Mouse (Mus musculus) cerebellum, postnatal 4 days (tissue): ENCODE measurements around the gene Ppm1h.

ENCODE experiments used
- DNase-seq, 2 experiments: peaks; one replicate each; pipeline ENCODE4 v3.0.0; 2022; ENCODE audit warnings: low spot score in 2 of 2, mixed read lengths in 1 of 2

Ppm1h gene

DNA sequence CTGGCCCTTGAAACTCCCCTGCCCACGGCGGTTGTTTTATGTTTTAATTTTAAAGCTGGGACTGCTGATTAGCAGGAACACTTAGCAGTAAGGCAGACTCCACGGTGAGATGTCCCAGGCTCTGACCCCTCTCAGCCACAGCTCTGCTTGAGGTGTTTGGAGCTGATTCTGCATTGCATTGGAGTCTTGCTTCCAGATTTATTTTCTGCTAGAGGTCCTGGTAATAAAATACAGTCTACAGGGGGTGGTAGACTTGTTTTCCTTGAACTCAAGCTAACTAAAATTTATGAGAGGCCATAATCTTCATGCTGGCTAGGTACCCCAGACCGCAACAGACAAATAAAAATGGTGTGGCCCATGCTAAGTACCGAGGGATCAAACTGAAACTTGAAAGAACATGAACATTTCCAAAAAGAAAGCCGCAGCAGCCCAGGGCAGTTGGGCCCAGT is 90.4 kb downstream of the Ppm1h start:
- DNase-seq, result no peak

DNA sequence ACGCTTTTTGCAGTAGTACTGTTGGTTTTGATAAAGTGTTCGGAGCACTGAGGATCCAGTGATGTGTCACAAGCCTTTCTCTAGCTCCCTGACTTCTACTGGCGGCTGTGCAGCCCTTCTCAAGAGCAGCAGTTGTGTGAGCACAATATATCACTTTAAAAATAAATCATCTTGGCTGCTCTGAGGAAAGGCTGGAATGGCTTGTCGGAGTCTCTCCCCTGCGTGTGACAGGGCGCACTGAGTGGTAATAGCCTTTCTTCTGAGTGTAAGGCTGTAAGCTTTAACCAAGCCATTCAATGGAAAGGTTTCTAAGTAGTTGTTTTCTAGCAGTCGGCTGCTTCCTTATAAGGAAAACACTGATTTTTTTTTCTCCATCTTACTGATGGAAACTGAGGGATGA is 91.8 kb downstream of the Ppm1h start:
- no peak for DNase-seq

DNA sequence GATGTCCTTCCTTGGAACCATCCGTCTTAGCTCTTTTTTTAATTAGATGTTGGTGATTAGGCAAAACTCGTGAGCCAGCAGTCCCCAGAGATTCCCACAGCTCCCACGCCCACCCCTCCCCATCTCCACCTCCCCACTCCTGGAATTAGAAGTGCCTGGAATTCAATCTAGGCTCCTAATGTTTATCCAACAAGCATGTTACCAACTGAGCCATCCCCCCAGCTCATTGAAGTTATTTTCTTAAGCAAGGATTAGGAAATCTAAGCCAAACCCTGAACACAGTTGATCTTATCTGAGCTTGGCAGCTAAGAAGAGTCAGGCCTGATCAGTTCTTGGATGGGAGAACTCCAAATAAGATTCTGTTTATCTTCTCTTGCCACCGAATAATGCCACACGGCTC is 92.4 kb downstream of the Ppm1h start:
- no peak for DNase-seq

DNA sequence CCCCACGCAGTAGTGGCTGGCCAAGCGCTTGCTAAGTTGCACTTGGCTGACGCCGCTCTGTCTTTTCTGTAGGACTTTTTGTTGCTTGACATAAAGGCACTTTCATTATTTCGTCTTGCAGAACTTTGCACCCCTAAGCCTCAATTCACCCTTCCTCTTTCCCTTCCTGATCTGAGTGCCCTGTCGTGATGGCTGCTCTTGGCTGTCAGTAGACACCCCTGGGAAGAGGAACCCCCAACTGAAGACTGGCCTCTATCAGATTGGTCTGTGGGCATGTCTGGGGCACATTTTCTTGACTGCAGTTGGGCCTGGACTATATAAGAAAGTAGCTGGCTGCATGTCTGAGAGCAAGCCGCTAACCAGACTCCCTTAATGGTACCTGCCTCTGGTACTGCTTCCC is 95.6 kb downstream of the Ppm1h start:
- DNase-seq, result no peak

DNA sequence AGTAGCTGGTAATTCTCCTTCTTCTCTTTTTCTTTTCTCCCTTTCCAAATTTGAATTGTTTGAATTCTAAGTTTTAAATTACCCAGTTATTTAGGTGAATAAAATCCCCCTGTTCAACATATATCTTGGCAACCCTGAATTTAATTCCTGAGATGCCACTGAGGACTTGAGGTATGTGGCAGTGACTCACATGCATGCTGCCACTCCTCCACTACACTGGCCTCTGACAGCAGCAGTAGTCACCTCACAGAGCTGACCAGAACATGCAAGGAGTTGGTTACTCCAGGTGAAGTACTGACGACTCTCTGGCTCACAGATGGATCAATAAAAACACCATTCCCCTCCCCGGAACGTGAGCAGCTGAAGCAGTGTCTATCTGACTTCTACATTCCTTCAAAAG is 98.9 kb downstream of the Ppm1h start:
- no peak for DNase-seq

DNA sequence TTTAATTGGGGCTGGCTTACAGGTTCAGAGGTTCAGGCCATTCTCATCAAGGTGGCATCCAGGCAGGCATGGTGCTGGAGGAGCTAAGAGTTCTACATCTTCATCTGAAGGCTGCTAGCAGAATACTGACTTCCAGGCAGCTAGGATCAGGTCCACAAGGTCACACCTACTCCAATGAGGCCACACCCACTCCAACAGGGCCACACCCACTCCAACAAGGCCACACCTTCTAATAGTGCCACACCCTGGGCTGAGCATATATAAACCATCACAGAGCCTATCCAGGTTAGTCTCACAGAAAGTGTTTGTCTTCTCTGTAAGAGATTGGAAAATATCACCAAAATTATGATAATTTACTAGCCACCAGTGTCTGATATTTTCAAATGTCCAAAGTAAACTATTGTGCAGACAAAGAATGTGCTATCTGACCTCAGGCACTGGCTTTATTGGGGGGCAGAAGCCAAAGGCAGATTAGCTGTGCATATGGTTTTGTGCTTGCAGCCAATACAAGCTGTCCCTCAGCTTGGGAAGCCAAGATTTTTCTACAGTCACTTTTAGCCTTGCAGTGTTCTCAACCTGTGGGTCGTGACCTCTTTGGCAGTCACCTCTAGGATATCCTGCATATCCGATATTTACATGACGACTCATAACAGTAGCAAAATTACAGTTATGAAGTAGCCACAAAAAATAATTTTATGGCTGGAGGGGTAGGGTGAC is 99.5 kb downstream of the Ppm1h start:
- no peak for DNase-seq

DNA sequence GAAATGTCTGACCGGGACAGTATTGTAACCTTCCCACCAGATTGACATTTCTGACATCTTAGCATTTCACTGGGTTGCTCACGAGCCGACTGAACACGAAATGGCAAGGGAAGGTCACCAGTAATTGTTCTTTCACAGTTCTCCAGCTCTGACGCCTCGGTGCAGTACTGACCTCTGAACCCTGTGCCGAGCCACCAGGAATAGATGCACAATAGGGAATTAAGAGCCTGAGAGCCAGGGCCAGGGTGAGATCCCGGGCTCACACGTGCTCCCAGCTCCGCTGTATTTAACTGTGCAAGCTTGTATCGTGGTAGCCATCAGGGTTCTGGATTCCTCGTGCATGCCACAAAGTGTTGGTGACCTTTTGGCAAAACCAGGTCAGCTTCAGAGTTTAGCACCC is 100.8 kb downstream of the Ppm1h start:
- no peak for DNase-seq

DNA sequence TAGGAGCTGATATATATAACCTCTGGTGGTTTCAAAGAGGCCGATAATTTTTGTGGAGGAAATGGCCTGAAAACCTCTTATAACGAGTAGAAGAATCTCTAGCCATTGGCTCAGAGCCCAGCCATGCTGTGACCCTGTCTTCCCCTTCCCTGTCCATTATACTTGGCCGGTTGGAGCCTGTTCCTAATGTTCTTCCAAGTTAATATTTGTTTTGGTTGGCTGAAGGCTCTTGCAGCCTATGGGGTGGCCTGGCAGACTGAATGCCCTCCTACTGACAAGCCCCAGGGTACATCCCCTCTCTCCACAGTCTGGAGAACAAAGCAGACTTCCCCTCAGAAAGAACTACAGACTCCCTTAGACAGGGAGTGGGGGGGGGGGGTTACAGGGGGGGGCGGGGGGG is 104.2 kb downstream of the Ppm1h start:
- DNase-seq, result peak in 1 of 2 experiments; percentile 49

DNA sequence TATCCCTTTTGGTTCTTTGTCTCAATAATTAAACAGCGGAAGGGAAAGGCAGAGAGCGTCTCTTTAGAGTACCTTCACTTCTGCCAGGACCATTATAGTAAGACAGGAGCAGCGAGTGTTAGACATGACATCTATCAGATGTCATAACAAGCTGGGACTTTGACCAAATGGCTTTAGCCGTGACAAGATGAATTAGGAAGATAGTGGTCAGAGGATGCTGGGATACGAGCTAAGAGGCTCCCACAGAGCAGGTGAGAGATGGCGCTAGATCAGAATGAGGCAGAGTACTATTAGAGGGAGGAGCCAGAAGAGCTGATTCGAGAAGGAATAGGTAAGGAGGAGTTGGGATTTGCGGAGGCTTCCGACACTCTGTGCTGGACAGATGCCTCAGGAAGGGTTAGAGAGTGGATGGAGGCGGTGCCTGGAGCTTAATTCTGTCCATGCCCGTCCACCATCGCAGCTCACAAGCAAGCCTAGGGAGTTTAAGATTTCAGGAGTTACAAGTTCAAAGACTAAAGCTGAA is 111.1 kb downstream of the Ppm1h start:
- no peak for DNase-seq

DNA sequence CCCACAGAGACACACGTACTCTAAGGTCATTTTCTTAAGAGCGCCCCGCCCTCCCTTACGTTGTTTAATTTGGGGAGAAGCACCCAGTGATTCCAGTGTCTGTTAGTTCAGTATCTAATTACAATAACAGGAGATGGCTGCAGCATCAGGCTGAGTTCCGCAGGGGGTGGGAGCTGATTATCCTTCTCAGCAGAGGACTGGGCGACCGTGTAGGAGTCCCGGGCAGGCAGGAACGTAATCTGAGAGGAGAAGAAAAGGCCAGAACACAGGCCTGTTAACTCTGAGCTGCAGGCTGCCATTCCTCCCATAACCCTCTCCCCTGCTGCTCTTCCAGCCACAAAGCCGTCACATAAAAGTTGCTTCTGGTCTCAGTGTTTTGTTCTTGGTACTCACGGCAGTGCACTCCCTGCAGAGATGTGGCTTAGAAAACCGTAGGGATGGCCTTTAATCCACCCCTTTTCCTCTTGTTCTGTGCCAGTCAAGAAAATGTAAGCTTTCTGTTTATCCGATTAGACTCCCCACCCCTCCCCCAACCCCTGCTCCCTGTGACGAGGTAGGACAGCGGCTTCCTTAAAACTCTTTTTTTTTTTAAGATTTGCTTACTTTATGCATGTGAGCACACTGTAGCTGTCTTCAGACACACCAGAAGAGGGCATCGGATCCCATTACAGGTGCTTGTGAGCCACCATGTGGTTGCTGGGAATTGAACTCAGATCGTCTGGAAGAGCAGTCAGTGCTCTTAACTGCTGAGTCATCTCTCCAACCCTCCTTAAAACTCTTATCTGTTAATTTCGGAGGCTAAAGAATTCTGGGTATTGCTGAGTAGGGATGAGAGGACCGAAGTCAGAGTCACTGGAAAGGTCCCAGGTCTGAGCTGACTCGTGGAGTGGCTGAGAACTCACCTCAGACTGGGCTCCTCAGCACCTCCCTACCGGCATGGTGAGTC is 113.7 kb downstream of the Ppm1h start:
- no peak for DNase-seq

DNA sequence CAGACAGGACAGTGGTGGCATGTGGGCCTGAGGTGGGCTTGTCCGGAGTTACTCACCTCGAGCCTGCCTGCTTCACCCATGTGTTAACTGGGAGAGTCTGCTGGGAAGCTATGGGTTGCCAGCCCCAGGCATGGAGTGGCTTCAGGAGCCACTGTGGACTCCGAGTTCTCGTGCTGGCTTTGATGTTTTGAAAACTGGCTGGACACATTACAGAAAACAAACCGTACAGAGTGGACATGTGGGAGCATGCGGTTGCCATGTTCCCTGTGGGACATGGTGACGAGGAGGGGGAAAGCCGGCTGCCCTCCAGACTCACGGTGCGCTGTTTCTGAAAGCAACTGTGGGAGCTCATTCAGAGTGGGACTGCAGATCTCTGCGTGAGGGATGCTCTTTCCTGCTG is 114.6 kb downstream of the Ppm1h start:
- no peak for DNase-seq

DNA sequence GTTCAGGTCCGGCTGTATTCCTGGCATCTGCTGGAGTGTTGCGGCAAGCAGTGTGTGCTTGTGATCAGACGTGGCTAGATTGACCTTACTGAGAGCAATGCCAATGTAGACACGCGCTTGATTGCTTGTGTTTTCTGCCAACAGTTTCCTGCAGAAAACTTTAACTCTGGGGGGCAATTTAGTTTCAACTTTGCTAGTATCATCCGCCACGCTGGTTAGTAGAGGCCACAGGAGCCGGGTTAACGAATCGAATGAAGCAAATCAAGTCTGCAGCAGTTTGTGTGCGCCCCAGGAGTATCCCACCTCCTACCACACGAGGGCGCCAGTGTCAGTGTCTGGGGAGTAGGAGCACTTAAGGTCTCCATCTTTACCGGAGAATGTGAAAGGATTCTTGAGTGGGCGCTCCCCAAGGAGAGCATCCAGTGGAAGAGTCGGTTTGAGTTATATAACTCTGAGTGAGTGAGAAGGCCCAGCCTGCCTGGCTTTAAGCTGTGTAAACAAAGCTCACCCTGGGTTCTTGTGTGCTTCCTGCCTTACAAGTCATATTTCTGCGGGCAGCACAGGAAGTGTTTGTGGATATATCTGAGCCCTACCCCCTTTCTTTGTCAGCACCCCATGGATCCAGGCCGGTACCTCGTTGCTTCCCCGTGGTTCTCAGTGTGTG is 115.8 kb downstream of the Ppm1h start:
- peak; percentile 46 to 77 for DNase-seq

DNA sequence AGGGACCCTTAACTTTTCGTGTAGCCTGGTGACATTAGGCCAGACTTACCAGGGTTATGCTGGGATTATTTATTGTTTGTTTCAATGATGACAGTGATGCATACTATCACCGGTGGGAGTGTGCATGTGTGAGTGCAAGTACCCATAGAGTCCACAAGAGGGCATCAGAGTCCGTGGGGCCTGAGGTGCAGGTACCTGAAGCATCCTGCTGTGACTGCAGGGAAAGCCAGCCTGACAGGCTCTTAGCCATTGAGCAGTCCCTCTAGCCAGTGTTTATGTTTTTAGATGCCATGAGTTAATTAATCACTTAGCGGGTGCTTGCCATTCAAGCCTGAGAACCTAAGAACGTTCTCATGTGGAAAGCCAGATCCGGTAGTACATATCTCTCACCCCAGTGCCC is 119.4 kb downstream of the Ppm1h start:
- no peak for DNase-seq

DNA sequence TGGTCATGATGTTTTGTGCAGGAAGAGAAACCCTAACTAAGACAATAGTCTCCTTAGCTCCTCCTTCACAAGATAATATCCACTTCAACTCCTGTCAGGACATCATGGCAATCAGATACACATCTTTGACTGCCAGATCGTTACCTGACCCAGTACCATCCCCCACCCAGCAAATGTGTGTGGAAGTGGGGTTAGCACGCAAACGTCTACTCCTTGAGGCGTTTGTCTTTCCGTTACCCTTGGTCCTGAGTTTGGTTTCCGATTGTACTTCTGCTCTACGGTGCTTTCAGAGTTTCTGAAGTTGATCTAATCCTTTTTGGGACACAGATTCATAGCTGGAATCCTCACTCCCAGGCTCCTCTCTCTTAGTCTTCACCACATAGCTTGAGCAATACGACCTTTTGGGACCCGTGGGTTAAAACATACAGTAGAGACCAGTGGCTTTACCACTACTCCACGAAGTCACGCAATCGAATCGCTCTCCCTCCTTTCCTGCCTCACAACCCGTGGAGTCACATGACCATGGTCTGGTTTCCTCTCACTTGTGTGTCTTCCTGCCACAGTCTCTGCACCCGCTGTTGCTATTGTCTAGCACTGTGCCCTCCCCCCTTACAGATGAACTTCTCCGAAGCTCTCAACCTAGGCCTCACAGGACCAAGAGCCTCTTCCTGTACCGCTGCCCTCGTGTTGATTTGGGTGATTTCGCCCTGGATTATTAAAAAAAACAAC is 121.6 kb downstream of the Ppm1h start:
- DNase-seq, result no peak

DNA sequence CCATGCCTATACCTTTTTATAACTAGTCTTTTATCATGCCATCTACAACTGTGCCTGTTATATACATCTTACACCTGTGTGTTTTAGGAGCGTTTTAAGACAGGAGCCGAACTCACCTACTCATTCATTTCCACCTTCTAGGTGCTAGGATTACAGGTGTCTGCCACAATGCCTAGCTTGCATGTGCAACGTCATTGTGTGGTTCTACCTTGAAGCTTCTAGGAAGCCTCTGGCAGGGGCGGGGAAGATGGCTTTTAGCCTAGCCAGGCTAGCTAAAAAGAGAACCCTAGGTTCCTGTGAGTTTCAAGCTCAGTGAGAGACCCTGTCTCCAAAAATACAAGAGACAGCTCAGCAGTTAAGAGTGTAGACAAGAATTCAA is 122.2 kb downstream of the Ppm1h start:
- no peak for DNase-seq

DNA sequence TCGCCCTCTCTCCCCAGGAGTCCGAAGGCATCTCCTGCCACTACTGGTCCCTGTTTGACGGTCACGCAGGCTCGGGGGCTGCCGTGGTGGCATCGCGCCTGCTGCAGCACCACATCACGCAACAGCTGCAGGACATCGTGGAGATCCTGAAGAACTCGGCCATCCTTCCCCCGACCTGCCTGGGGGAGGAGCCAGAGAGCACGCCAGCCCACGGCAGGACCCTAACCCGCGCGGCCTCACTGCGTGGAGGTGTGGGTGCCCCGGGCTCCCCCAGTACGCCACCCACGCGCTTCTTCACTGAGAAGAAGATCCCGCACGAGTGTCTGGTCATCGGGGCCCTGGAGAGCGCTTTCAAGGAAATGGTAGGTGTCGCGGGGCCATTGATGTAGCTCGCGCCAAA is 123.7 kb downstream of the Ppm1h start:
- DNase-seq, result peak in 1 of 2 experiments; percentile 24

DNA sequence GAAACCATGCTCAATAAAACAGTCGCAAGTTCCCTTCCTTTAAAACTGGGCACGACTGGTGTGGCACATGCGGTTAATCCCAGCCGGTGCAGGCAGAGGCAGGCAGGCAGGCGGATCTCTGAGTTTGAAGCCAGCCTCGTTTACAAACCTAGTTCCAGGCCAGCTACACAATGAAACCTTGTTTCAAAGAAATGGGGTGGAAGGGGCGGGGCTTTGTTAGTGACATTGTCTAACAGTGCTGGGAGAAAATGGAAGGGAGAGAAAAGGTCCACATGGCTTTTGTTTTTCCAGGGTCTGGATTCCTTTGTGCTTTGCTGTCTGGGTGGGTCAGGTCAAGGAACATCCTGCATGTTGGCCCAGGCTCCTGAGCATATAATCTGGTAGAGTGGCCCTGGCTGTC is 124.3 kb downstream of the Ppm1h start:
- no peak for DNase-seq

DNA sequence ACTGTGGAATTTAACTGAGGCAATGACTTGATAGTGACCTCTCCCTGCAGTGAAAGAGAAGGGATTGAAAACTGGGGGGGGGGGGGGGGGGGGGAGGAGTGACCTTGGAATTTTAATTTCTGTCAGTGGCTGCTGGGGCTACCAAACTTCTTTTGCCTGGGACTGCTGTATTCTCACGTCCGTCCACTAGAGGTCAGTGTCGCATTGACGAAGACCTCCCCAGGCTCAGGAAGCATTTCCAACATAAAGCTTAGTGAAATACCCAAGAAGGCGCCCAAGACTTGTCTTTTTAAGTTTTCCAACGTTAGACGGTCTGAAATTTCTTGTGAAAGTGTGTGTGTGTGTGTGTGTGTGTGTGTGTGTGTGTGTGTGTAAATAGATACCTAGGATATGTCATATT is 125.3 kb downstream of the Ppm1h start:
- peak; percentile 69 to 81 for DNase-seq

DNA sequence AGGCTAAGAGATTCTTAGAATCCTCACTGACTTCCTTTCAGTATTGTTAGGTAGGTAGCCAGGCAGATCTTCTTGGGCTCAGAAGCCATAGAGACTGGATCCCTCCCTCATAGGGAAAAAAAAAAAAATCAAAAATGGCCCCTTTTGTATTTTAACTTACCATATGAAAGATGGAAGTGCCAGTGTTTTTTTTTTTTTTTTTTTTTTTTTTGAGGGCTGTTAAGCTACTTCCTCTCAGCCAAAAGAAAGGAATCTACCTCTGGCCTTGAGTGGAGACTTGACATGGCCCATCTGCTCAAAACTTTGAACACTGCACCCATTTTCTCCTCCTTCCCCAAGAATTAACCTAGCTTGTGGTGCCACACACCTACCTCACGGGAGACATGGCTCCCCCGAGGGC is 127.3 kb downstream of the Ppm1h start:
- no peak for DNase-seq

DNA sequence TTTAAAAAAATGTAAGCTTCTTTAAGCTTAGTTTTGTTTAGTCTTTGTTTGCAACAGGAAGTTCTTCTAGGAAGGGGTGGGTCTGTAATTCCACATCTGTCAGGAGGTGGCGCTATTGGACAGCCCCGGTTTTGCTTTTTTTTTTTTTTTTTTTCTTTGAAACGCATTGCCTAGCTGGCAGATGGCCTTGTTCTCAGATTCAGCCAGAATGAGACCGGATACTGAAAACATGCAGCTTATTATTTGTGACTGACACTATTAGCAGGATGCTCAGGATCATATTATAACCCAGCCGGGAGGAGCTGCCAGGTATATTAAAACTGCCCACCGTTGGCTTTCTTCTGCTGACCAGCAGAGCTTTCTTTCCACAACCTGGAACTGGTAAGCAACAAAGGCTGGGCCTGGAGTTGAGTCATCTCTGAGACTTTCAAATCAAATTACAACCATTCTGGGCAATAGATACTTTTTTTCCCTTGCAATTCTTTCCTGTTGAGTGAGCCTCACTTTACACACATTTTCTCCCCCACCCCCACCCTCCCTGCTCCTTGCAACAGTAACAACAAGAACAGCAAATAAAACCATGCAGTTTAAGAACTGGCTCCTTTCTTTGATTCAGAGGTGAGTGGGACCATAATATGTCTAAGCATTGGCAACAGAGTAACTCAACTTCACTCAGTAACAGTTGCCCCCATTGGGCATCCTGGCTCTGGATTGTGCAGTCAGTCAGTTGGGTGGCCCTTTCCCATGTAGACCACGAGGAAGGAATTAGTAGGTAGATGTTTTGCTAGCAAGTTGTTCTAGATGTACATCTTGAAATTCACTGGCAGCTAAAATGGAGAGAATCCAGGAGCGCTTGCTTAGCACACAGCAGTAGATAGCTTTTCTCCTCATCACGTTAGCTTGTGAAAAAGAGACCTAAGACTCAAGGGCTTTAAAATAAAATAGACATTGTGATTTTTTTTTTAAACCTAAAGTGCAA is 128.9 kb downstream of the Ppm1h start:
- DNase-seq, result peak; percentile 70 to 81
